10 mouse cellular contexts compared by ENCODE assay signal in genomic region chr13:20937452-20937851, GRCm38 (mm10).
DNase-seq lines count a peak whose midpoint lies in the region; ATAC-seq lines count a peak whose summit lies in the region.
"Had no signal": no experiment of that assay in that cellular context is flagged by ENCODE, and none has a peak within 500 bp of the region (broad histone marks: within the 10 kb centered on the region; RNA-seq: fewer than 3 reads in every experiment).

No protein-coding gene starts in this region.

- no peak overlapping the region for H3K9ac ChIP-seq in kidney, embryonic 16.5 days (replicated peaks; ENCODE audit: low read length)
- no peak overlapping the region for H3K9ac ChIP-seq in hindbrain, embryonic 12.5 days
- H3K9ac ChIP-seq: embryonic facial prominence, embryonic 15.5 days had no signal

- H3K4me3 ChIP-seq in kidney, embryonic 16.5 days (ENCODE audit: low read length), result no peak overlapping the region
- H3K4me3 ChIP-seq in hindbrain, embryonic 12.5 days, result no peak overlapping the region
- H3K4me3 ChIP-seq: embryonic facial prominence, embryonic 15.5 days had no signal

- H3K9me3 ChIP-seq in kidney, embryonic 16.5 days (ENCODE audit: low read length), result no peaks in the 10 kb centered on the region
- H3K9me3 ChIP-seq in hindbrain, embryonic 12.5 days (replicated peaks), result no peaks in the 10 kb centered on the region
- H3K9me3 ChIP-seq: embryonic facial prominence, embryonic 15.5 days had no signal

- 21% methylated on average over 5 of the region's 5 CpGs for WGBS in kidney, embryonic 16.5 days
- WGBS in hindbrain, embryonic 12.5 days, result 35% methylated on average over 5 of the region's 5 CpGs

- DNase-seq in kidney, adult 11 months, result peak; percentile 12
- peak; percentile 72 for DNase-seq in adrenal gland, postnatal 14 days
- peak; percentile 53 for DNase-seq in embryo, embryonic 9.5 days (ENCODE audit: extremely low spot score)
- DNase-seq in left cerebral cortex, postnatal 25 days (ENCODE audit: low spot score in 2 of 2), result peak; percentile 17 to 43
- DNase-seq in natural killer cell, adult 2 months (ENCODE audit: low spot score in 2 of 2), result peak; percentile 17 to 33
- peak; percentile 18 to 64 for DNase-seq in thymus, postnatal 10 days (ENCODE audit: low spot score in 2 of 2)

- H3K4me2 ChIP-seq in kidney, embryonic 16.5 days (replicated peaks; ENCODE audit: low read depth, low read length), result no peak overlapping the region
- no peak overlapping the region for H3K4me2 ChIP-seq in hindbrain, embryonic 12.5 days (replicated peaks)
- H3K4me2 ChIP-seq: embryonic facial prominence, embryonic 15.5 days had no signal

- H3K27me3 ChIP-seq in kidney, embryonic 16.5 days (ENCODE audit: insufficient read depth, low read length), result no peaks in the 10 kb centered on the region
- no peaks in the 10 kb centered on the region for H3K27me3 ChIP-seq in hindbrain, embryonic 12.5 days
- H3K27me3 ChIP-seq: embryonic facial prominence, embryonic 15.5 days had no signal

- no peaks in the 10 kb centered on the region for H3K36me3 ChIP-seq in kidney, embryonic 16.5 days (ENCODE audit: insufficient read depth, low read length)
- no peaks in the 10 kb centered on the region for H3K36me3 ChIP-seq in hindbrain, embryonic 12.5 days
- H3K36me3 ChIP-seq: embryonic facial prominence, embryonic 15.5 days had no signal

- no peak for ATAC-seq in kidney, embryonic 16.5 days (ENCODE audit: low FRiP score, low TSS enrichment)
- ATAC-seq in hindbrain, embryonic 12.5 days (ENCODE audit: low FRiP score), result 0 out of 2 replicates have a peak, but pooled peaks have one; percentile 29

- no peaks in the 10 kb centered on the region for H3K4me1 ChIP-seq in kidney, embryonic 16.5 days (ENCODE audit: insufficient read depth, low read length)
- H3K4me1 ChIP-seq in hindbrain, embryonic 12.5 days, result no peaks in the 10 kb centered on the region
- H3K4me1 ChIP-seq: embryonic facial prominence, embryonic 15.5 days had no signal

- H3K27ac ChIP-seq in kidney, embryonic 16.5 days (ENCODE audit: low read length), result no peak overlapping the region
- no peak overlapping the region for H3K27ac ChIP-seq in hindbrain, embryonic 12.5 days
- H3K27ac ChIP-seq: embryonic facial prominence, embryonic 15.5 days; macrophage had no signal

- intact Hi-C loops in left cerebral cortex, postnatal 25 days (cut with DNase I), result loop anchor here (5.0 to 10.0 kb wide), 2 partner anchors 463 to 625 kb away; no protein-coding TSS in a partner anchor

Comparison
In these comparisons a context has a peak if more than half of its experiments do, and no peak if none do; other contexts are left out.
1. DNase-seq: peak in every context shown above with its lines; median percentile 72 in adrenal gland, postnatal 14 days; 53 in embryo, embryonic 9.5 days; 41 in thymus, postnatal 10 days; 30 in left cerebral cortex, postnatal 25 days; 25 in natural killer cell, adult 2 months; 12 in kidney, adult 11 months.